Mouse (Mus musculus) G1E-ER4 (cell line): ENCODE data around the gene Pnliprp2. TPM values are rescaled to one million over a fixed set of nuclear protein-coding genes. Genes with fewer than 3 reads are reported as not detected.

Experiments used
- GATA1 ChIP-seq: IDR thresholded peaks from one replicate; pipeline ENCODE4 v1.8.0; 2012; ENCODE audit warnings: low read length, inconsistent platforms
- polyA plus RNA-seq: library from polyadenylated mRNA; stranded (reverse); fragments of >175 nt; gene quantifications from 2 replicates; pipeline ENCODE4 v1.2.3, GENCODE M21; 2012

The Pnliprp2 gene
- not detected in 2 replicates for polyA plus RNA-seq

DNA sequence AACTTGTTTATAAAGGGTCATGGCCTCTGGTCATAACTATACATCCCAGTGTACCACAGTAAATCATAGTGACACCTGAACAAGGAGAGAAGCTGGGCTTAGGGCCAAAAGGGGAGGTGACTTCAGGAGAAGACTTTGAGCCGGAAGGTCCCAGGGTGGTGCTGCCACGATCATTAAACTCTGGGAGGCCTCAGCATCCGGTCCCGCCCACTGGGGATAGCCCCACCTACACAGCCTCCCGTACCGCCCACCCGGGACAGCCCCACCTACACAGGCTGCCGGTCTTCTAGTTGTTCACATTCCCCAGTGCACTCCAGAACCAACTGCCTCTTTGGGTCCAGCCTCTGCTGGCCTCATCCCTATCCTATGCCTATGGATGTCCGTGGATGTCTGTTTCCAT, at the start of gene Pnliprp2:
Gene Pnliprp2, plus strand, starts transcription at position 297 of the 400 bp plus-strand sequence.
- no peak for TF ChIP-seq GATA1

DNA sequence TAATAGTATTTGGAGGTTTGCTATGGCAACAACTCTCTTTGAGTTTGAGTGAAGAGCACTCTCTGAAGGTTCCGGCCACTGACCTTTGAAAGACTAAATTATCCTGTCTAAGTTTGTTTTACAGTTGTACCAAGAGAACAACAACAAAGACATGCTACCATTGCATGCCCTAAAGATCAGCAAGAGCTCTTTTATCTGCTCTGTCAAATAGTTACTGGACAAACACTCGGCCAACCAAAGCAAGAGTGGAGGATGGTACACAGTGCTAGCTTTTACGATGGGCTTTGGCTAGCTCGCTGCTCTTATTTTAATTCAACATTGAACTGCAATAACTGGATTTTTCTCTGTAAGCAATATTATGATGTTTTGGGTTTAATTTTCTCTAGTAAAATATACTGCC, 41.6 kb upstream of the Pnliprp2 start:
- TF ChIP-seq GATA1 = no peak

DNA sequence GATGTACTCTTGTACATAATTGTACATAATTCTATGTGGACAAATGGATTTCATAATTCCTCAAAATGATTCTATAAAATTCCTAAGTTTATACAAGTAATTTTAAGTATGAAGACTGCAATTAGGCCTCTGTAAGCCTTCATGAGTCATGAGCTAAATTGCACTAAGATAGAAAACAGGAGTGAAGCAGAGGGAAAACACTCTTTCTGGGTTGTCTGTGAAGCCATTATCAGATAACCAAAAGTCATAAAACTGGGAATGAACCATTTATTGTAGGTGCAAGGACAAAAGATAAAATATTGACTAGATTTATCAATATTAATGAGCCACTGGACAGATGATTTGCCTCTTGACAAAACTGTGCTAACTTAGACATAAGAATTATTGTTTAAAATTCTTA, 39.1 kb upstream of the Pnliprp2 start:
- TF ChIP-seq GATA1 = no peak

DNA sequence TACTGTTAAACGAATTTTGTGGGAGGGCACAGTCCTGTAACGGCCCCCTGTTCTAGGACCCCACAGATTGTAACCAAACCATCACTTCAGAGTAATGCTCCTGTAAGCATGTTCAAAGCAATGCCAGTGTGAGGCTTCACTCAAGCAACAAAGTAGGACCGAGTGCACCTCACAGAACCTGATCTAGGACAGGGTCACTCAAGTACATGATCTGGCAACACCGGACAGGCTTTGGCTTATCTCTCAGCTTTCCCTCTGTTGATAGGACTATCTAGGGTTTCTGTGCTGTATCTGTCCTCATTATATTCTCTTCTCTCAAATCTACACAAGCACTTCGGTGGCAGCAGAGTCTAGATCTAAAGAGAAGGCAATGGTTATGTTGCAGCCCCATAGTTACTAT, 33.0 kb upstream of the Pnliprp2 start:
- no peak for TF ChIP-seq GATA1

DNA sequence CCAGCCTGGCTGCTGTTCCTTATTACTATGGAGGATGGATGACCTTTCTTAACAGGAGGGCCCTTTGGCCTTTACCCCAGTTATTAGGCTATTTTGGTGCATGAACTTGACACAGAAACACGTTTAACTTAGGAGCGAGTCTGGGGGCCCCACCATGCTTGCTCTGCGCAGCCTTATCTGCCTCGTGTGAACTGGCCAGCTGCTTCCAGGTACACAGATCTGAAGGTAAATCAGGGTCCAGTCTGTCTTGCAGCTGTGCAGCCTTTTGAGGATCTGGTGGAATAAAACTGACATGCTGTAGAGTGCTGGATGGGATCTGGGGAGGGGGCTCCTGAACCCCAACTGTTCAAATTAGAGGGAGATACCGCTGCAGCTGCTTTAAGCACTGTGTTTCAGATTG, 31.8 kb upstream of the Pnliprp2 start:
- no peak for TF ChIP-seq GATA1

DNA sequence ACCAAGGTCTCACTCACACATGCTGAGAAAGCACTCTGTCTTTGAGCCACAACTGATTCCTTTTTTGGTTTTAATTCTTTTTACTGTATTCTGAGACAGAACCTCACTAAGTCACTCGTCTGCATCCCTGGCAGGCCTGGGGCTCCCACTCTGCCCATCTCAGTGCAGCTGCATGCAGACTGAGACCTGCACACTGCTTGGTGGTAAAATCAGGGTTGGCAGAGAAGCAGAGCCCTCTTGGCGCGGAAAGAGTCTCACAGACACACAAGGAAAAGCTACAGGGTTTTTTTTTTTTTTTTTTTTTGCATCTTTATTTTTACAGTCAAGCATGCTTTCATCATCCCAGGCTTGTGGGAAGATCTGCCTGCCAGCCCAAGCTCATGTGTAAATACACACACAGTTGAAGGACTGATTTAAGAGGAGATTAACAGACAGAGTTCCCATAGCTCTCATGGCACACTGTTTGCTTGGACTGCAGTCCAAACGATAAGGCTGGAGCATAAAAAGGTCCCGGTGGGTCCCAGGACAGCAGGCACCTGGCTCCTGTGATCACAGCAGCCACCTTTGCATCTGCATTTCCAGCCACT, 31.0 kb upstream of the Pnliprp2 start, which contains the start of gene Pnliprp1:
Gene Pnliprp1, plus strand, starts transcription at position 443 of the 587 bp plus-strand sequence.
- no peak for TF ChIP-seq GATA1

DNA sequence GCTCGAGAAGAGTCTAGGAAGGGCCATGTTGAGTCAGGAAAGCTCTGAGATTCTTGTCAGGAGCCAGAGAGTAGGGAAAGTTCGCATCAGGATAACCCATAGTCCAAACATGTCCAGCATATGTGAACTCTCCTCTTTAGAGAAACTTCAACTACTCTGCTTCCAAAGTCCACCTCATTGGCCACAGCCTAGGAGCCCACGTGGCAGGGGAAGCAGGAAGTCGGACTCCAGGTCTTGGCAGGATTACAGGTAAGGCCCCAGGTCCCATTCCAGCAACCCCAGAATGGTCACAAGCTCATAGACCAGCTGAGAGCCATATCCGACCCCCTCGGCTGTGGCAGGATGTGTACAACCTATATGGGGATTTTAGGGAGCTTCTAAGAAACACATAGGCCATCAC, 26.3 kb upstream of the Pnliprp2 start:
- TF ChIP-seq GATA1 = no peak

DNA sequence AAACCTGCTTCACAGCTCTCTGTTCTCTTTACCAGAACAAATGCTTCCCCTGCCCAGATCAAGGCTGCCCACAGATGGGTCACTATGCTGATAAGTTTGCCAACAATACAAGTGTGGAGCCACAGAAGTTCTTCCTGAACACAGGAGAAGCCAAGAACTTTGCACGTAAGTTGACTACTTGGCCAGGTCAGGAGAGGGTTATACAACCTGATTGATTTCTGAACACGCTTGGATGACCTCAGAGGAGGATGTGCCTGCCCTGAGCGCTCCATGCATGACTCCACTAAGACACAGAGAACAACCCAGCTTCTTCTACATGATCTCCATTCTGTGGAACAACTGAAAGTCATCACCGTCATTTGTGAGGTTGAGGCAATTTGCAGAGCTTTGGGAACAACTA, 21.4 kb upstream of the Pnliprp2 start:
- no peak for TF ChIP-seq GATA1

DNA sequence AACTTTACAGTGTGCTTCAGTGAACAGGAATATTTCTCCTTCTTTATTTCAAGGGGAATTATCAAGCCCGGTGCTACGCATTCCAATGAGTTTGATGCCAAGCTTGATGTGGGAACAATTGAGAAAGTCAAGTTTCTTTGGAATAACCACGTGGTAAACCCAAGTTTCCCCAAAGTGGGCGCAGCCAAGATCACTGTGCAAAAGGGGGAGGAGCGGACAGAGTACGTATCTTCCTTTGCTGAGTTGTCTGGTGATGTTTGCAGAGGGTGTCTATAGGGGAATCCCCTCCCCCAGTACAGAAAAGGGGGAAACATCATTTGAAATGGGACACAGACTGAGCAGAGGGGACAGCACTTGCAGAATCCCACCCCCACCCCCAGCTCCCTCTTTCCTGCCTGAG, 18.5 kb upstream of the Pnliprp2 start:
- TF ChIP-seq GATA1 = no peak

DNA sequence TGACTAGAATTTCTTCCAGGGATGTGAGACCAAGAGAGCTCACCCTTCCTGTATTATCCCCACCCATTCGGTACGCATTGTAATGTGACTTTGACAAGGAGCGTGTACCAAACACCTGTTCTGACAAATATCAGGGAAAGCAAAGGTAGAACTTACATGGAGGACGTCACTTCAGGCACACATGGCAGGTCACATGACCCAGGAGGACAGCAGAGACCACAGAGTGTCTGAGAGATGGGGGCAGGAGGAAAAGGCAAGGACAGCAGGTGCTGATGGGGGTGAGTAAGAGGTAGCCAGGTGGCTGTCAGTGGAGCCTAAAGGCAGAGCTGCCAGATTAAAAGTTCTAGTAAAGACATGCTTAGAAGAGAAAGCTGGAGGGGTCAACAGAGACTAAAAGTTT, 16.8 kb upstream of the Pnliprp2 start:
- no peak for TF ChIP-seq GATA1

DNA sequence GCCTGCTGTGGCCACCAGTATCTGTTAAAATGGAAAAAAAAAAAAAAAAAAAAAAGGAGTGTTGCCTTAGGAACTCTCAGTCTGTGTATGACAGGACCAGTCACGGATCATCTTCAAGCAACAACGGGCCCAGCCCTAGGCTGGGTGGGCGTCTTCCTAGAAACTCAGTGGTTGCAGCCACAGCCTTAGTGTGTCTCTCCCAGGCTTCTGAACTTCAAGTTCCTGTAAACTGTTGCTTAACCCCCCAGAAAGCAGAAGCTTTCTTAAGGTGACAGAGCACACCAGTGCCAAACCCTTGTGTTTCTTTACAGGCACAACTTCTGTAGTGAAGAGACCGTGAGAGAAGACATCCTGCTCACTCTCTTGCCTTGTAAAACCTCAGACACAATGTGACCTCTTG, 15.8 kb upstream of the Pnliprp2 start:
- TF ChIP-seq GATA1 = no peak

DNA sequence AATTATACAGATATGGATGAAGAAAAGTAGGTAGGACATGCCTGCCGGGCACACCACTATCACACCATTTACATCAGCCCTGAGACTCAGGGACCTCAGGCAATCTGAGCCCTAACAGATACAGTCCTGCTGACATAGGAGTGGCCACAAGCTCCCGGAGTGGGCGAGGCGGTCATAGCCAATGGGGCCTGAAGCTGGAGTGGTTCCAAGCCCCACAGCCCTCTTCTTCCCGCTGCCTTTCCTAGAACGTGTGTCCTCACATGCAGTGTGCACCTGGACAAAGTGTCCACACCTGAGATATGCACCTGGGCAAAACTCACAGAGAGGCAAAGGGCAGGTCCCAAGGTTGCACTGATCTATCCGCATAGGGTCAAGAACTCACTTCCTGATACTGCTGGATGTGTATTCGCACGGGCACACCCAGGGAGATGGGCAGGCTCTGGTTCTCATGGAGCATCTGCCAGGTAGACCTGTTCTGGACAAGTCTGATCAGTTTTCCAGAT, 12.0 kb upstream of the Pnliprp2 start:
- TF ChIP-seq GATA1 = no peak

DNA sequence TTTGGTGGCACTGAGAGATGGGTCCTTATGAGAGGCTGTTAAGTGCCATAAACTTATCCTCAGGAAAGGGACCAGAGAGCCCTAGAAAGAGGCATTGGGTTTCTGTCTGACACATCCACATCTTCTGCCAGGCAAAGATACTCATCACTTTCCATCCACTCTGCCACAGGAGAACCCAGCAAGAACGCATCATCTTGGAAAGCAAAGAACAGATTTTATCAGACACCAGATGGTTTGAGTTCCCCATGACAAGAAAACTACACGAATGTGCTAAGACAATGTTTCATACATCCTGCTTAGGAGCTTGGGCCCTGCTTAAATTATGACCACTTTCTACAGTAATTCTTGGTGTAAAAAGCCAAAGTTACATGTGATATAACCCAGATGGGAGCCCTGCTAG, 8.7 kb upstream of the Pnliprp2 start:
- TF ChIP-seq GATA1 = no peak

DNA sequence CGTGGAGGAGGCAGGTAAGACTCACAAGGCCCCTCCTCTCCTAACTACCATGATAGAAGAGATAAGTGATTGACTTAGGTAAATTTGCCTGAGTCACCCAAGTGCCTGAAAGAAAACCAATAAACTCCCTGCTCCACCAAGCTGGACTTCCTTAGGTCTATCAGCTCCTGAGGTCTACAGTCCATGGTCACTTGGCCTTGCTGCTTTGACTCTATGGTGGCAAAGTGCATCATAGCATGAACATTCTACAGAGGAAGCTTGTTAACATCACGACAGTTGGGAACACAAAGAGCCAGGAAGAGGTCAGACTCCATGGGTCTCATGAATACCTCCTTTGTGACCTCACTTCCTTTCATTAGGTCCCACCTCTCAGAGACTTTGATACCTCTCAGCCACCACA, 8.0 kb upstream of the Pnliprp2 start:
- no peak for TF ChIP-seq GATA1

DNA sequence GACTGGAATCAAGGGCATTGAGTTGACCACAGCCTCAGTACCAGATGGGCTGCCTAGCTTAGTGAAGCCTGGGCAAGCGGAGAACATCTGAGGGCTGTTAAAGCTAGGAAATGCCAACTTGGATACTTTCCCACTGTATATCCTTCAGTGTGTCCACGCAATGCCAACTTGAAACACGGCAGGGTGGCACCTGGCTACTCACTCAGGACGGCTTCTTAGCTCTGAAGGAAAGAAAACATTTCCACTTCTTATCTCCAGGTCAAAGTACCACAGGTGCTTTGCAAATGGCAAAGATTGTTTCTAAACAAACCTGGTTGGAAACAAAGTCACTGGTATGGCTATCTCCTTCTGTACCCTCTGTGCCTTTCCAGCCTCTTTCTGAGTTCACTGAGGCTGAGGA, 648 bp upstream of the Pnliprp2 start:
- no peak for TF ChIP-seq GATA1

DNA sequence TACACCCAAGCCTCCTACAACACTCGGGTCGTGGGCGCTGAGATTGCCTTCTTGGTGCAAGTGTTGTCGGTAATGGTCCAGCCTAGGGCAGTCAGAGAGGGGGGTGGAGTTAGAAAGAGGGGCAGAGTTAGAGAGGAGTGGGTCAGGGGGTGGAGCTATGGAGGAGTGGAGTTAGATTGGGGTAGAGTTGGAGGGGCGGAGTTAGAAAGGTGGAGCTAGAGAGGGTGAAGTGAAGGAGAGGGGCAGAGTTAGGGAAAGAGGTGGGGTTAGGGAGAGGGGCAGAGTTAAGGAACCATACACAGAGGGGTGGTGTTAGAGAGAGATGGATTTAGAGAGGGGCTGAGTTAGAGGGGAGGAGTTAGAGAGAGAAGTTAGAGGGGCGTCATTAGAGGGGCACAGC, 2.8 kb downstream of the Pnliprp2 start:
- TF ChIP-seq GATA1 = no peak

DNA sequence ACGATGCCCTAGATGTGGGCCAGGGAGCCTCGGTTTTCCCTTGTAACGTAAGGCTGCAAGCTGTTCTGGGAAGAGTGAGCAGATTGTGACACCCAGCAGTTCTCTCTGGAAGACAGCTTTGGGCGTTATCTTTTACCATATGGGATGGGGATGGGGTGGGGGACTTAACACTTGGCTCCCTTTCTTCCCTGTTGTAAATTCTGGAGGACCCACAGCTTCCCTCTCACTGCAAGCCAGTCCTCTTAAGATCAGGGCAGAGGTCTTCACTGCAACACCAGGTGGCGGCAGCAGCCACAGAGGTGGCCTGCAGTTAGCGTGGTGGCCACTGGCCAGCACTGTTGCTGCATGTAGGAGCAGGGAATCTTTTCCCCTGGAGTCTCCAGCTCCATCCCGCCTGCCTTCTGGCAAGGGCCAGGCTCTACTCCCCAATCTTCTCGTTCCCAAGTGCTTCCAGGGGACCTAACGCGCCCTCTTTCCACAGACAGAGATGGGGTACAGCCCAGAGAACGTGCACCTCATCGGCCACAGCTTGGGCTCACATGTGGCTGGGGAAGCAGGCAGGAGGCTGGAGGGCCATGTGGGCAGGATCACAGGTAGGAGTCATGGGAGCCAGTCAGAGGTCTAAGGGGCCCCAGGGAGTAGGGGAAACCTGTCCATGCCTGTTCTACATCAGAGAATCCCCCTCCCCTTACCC, 3.5 kb downstream of the Pnliprp2 start:
- TF ChIP-seq GATA1 = no peak
